Mouse (Mus musculus) heart, adult 2 months (tissue): ENCODE data around the gene Zmiz1. TPM values are rescaled to one million over a fixed set of nuclear protein-coding genes. Genes with fewer than 3 reads are reported as not detected.
A peak's percentile ranks its signal among the peaks of the same experiment; 100 is the strongest.

Experiments used
- DNase-seq, 2 experiments: peaks; one replicate each; pipeline ENCODE4 v3.0.0; 2021
- H3K27ac ChIP-seq: fragments of 200-600 bp; 2 replicates; pipeline ENCODE4 v1.8.1; 2022
- H3K27me3 ChIP-seq: fragments of 200-500 bp; 2 replicates; pipeline ENCODE4 v1.6.1; 2012; ENCODE audit warnings: mild to moderate bottlenecking, low read length, inconsistent platforms, mixed read lengths; ENCODE audit not compliant: control insufficient read depth, insufficient read depth
- H3K36me3 ChIP-seq: fragments of 200-500 bp; 2 replicates; pipeline ENCODE4 v1.6.1; 2012; ENCODE audit warnings: low read length, inconsistent platforms; ENCODE audit not compliant: control insufficient read depth, insufficient read depth
- H3K4me1 ChIP-seq: fragments of 200-500 bp; 2 replicates; pipeline ENCODE4 v1.6.1; 2011; ENCODE audit warnings: low read length; ENCODE audit not compliant: control insufficient read depth, insufficient read depth
- H3K4me3 ChIP-seq: fragments of 200-600 bp; 2 replicates; pipeline ENCODE4 v1.8.1; 2022
- H3K79me2 ChIP-seq: fragments of 200-500 bp; replicated peaks from 2 replicates; pipeline ENCODE4 v1.6.1; 2012; ENCODE audit warnings: mild to moderate bottlenecking, inconsistent platforms, low read length, moderate library complexity, mixed read lengths; ENCODE audit not compliant: control insufficient read depth, insufficient read depth
- H3K9ac ChIP-seq: fragments of 200-500 bp; 2 replicates; pipeline ENCODE4 v1.6.1; 2012; ENCODE audit warnings: low read depth, mild to moderate bottlenecking, control low read depth, inconsistent platforms, low read length, mixed read lengths
- CTCF ChIP-seq: fragments of 200-600 bp; IDR thresholded peaks from 2 replicates; pipeline ENCODE4 v1.8.1; 2022; ENCODE audit warnings: antibody characterized with exemption, mild to moderate bottlenecking, moderate library complexity
- EP300 ChIP-seq: fragments of 200-500 bp; IDR thresholded peaks from 2 replicates; pipeline ENCODE4 v1.6.1; 2011; ENCODE audit warnings: low read depth, low read length, control low read depth; ENCODE audit not compliant: insufficient read depth
- POLR2A ChIP-seq: fragments of 200-500 bp; IDR thresholded peaks from 2 replicates; pipeline ENCODE4 v1.6.1; 2011; ENCODE audit warnings: mild to moderate bottlenecking, low read depth, low read length, control low read depth; ENCODE audit not compliant: insufficient read depth
- WGBS: fragments of 180-500 bp; shearing (Covaris S2); methylation state at CpG from one replicate; pipeline ENCODE4 v1.1.7; 2018; 5-methylcytosine and 5-hydroxymethylcytosine counted together
- intact Hi-C: fragments of 180-260 bp; cut with DNase I; formaldehyde crosslinking; loops from one replicate; pipeline ENCODE4 v1.15.1; 2025
- polyA plus RNA-seq: library from polyadenylated mRNA; depleted of rRNA; stranded (reverse); fragments of >200 nt; gene quantifications from 2 replicates; pipeline ENCODE4 v1.2.3, GENCODE M21; 2012
- total RNA-seq, 2 experiments: library from RNA; stranded (reverse); gene quantifications; 2 replicates each; pipeline ENCODE4 v1.2.3; 2021

Gene Zmiz1
- total and polyA plus RNA-seq, 3 experiments, result 27.1 to 42.0 (median 40.7) TPM

DNA sequence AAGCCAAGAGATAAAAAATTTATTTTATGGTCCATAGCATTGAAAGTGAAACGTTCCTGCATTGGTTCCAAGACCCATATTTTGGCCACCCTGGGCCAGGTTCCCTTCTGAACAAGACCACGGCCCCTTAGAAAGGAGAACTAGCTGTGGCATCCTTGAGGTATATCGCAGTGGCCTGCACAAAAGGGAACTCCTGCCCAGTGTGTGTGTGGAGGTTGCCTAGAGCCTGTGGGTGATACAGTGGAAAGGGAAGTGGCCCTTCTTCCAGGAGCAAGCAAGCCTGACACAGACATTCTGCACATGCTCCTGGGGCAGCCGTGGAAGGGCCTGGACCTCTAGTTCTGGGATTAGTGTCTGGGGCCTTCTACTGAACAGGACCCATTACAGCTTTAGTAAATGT lies 71.4 kb downstream of the Zmiz1 start:
- intact Hi-C loops, result no loop called here
- Histone ChIP-seq H3K4me3 (no peak overlapping the region), H3K36me3 (peaks cover 4% of the 10 kb centered on the region), H3K79me2 (peaks cover 4% of the 10 kb centered on the region), H3K27ac (no peak overlapping the region), H3K9ac (no peak overlapping the region), H3K27me3 (no peaks in the 10 kb centered on the region), H3K4me1 (peaks cover 44% of the 10 kb centered on the region)
- WGBS, result 85% methylated on average over 4 of the region's 4 CpGs
- no peak for DNase-seq
- TF ChIP-seq CTCF (no peak), EP300 (no peak), POLR2A (no peak)

GRCm38 (mm10) chr14:25530815-25531214 lies 71.8 kb downstream of the Zmiz1 start:
- TF ChIP-seq EP300 (no peak), POLR2A (no peak), CTCF (peak; percentile 19; the same call in 1 of the 2 replicates)
- Histone ChIP-seq H3K4me3 (no peak overlapping the region), H3K4me1 (peaks cover 44% of the 10 kb centered on the region), H3K36me3 (peaks cover 3% of the 10 kb centered on the region), H3K9ac (no peak overlapping the region), H3K27ac (no peak overlapping the region), H3K79me2 (peaks cover 4% of the 10 kb centered on the region), H3K27me3 (no peaks in the 10 kb centered on the region)
- 70% methylated on average over 5 of the region's 5 CpGs for WGBS
- no peak for DNase-seq
- intact Hi-C loops, result no loop called here

DNA sequence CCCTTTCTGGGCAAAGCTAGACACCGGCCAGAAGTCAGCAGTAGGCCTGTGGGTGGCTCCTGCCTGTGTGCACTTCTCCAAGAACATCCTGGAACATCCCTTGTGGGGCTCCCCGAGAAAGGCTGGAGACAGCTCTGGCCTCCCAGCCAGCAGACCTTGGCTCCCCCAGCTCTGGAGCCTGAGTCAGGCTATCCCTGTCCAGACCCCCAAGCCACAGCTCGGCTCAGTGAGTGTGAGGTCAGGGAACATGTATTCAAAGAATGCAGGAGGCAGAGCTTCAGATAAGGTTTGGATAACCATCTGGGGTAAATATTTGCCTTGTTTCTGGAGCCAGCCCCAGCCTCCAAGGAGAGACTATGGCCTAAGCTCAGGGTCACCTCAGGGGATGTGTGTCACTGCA lies 74.0 kb downstream of the Zmiz1 start:
- intact Hi-C loops, result no loop called here
- Histone ChIP-seq H3K9ac (no peak overlapping the region), H3K27ac (peak overlapping the region; percentile 62), H3K79me2 (peaks cover 4% of the 10 kb centered on the region), H3K27me3 (no peaks in the 10 kb centered on the region), H3K36me3 (peaks cover 3% of the 10 kb centered on the region), H3K4me3 (no peak overlapping the region), H3K4me1 (peaks cover 29% of the 10 kb centered on the region)
- no peak for DNase-seq
- 22% methylated on average over 3 of the region's 3 CpGs for WGBS
- TF ChIP-seq POLR2A (no peak), EP300 (no peak), CTCF (no peak)

DNA sequence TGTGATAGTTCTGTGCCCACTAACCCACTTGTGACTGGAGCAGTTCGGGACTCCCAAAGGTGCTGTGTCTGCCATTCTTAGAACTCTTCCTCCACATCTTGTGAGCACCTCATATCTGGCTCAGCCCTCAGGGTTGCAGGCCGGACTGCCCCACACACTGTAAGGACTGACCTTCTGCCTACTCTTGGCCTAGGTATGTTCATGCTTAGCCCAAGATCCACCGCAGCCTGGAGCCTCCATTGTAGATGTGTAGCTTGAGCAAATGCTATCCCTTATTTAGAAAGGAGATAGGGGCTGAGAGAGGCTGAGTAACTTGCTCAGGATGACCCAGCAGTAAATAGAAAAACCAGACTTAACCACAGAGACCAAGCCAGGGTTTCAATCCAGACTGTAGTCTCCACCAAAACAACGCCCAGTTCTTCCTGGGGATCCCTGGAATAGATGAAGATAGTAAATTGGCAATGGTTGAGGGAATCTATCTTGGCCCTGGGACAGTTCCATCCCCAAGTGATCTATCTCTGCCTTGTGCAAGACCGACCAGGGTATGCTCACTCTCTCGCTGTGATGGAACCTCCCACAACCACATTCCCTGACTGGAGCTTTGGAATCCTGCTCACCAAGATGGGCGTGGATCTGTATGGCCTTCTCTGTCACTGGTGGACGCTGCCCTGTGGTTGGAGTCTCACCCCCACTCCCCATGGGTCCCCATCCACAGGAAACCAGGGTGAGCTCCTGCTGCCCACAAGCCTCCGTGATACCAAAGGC lies 74.8 kb downstream of the Zmiz1 start:
- H3K79me2 ChIP-seq, result peaks cover 4% of the 10 kb centered on the region
- no peak overlapping the region for H3K9ac ChIP-seq
- peak in 1 of 2 experiments; percentile 52 for DNase-seq
- 42% methylated on average over 9 of the region's 9 CpGs for WGBS
- H3K27me3 ChIP-seq, result no peaks in the 10 kb centered on the region
- H3K4me3 ChIP-seq, result no peak overlapping the region
- intact Hi-C loops, result no loop called here
- peaks cover 29% of the 10 kb centered on the region for H3K4me1 ChIP-seq
- H3K27ac ChIP-seq, result peak overlapping the region; percentile 62
- H3K36me3 ChIP-seq, result peaks cover 3% of the 10 kb centered on the region
- no peak for TF ChIP-seq EP300
- TF ChIP-seq CTCF, result no peak
- TF ChIP-seq POLR2A, result no peak

DNA sequence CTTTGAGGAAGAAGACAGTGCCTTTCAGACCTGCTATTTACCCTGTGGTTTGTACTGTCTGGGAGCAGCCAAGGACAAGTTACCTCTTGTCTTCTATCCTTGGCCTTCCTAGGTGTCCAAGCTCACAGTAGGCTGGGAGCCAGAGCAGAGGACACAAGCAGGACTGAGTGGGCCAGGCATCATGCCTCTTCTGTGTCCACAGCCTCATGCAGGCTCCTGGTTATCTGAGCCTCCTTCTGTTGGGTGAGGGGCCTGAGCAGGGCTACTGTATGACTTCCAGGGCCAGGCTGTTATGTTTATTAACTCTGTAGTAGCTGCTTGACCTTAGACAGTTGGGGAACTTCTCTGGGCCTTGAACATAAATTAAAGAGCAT lies 75.4 kb downstream of the Zmiz1 start:
- Histone ChIP-seq H3K79me2 (peaks cover 4% of the 10 kb centered on the region), H3K4me1 (peaks cover 29% of the 10 kb centered on the region), H3K36me3 (peaks cover 3% of the 10 kb centered on the region), H3K4me3 (no peak overlapping the region), H3K9ac (no peak overlapping the region), H3K27me3 (no peaks in the 10 kb centered on the region), H3K27ac (peak overlapping the region; percentile 62)
- intact Hi-C loops, result no loop called here
- TF ChIP-seq CTCF (no peak), POLR2A (no peak), EP300 (0 out of 2 replicates have a peak, but pooled peaks have one; percentile 7)
- DNase-seq, result no peak

- Histone ChIP-seq H3K4me1 (peaks cover 30% of the 10 kb centered on the region), H3K27ac (peak overlapping the region; percentile 62), H3K9ac (peak overlapping the region; percentile 34), H3K79me2 (peaks cover 4% of the 10 kb centered on the region), H3K4me3 (no peak overlapping the region), H3K36me3 (peaks cover 3% of the 10 kb centered on the region), H3K27me3 (no peaks in the 10 kb centered on the region)
- DNase-seq, result peak in 1 of 2 experiments; percentile 56
- intact Hi-C loops, result no loop called here
- TF ChIP-seq POLR2A (no peak), EP300 (no peak), CTCF (peak; percentile 21; the same call in 1 of the 2 replicates)
- 36% methylated on average over 11 of the region's 11 CpGs for WGBS
Observed at GRCm38 (mm10) chr14:25534918-25535582, 76.1 kb downstream of the Zmiz1 start.
